Mouse (Mus musculus) hindbrain, embryonic 14.5 days (tissue): ENCODE results near the gene Tmem255a. TPM values are rescaled to one million over a fixed set of nuclear protein-coding genes. Genes with fewer than 3 reads are reported as not detected.
"Not testable (repeated sequence)": the region's sequence is repeated elsewhere in the genome, so short reads cannot be mapped to it uniquely, and the experiment has no call there.

Experiments used
- ATAC-seq: fragments of 200-750 bp; cut with Nextera tagmentation; 2 replicates; pipeline ENCODE4 v1.8.0; 2017; ENCODE audit warnings: moderate number of reproducible peaks, mild to moderate bottlenecking, moderate TSS enrichment, moderate library complexity; ENCODE audit not compliant: low FRiP score
- DNase-seq: peaks from one replicate; pipeline ENCODE4 v3.0.0-alpha.2; 2015; ENCODE audit warnings: low spot score
- H3K27ac ChIP-seq: fragments of 300-500 bp; sonication (generic); 2 replicates; pipeline ENCODE4 v1.5.1; 2014; ENCODE audit warnings: mild to moderate bottlenecking, moderate library complexity
- H3K27me3 ChIP-seq: fragments of 300-500 bp; sonication (generic); 2 replicates; pipeline ENCODE4 v1.6.1; 2014; ENCODE audit warnings: mild to moderate bottlenecking, low read length, mixed read lengths; ENCODE audit not compliant: control insufficient read depth, insufficient read depth
- H3K36me3 ChIP-seq: fragments of 300-500 bp; sonication (generic); replicated peaks from 2 replicates; pipeline ENCODE4 v1.6.1; 2014; ENCODE audit not compliant: control insufficient read depth, insufficient read depth
- H3K4me1 ChIP-seq: fragments of 300-500 bp; sonication (generic); replicated peaks from 2 replicates; pipeline ENCODE4 v1.6.1; 2014; ENCODE audit warnings: antibody characterized with exemption, low read length, mixed read lengths; ENCODE audit not compliant: control insufficient read depth, insufficient read depth
- H3K4me2 ChIP-seq: fragments of 300-500 bp; sonication (generic); replicated peaks from 2 replicates; pipeline ENCODE4 v1.6.1; 2014; ENCODE audit warnings: mild to moderate bottlenecking, moderate library complexity
- H3K4me3 ChIP-seq: fragments of 300-500 bp; sonication (generic); replicated peaks from 2 replicates; pipeline ENCODE4 v1.5.1; 2014; ENCODE audit warnings: mild to moderate bottlenecking, low read length
- H3K9ac ChIP-seq: fragments of 300-500 bp; sonication (generic); 2 replicates; pipeline ENCODE4 v1.6.1; 2014
- H3K9me3 ChIP-seq: fragments of 300-500 bp; sonication (generic); 2 replicates; pipeline ENCODE4 v1.6.1; 2016; ENCODE audit warnings: low read length; ENCODE audit not compliant: control insufficient read depth
- WGBS: fragments of 180-500 bp; shearing (Covaris S2); extraction: QIAGEN DNeasy Blood & Tissue Kit; methylation state at CpG from one replicate; pipeline ENCODE4 v1.1.7; 2014; 5-methylcytosine and 5-hydroxymethylcytosine counted together
- microRNA-seq: library from miRNA; unstranded; fragments of <30 nt; microRNA quantifications from one replicate; pipeline ENCODE4, GENCODE M21; 2016
- polyA plus RNA-seq: library from polyadenylated mRNA; unstranded; fragments of >200 nt; fragmentation: Nextera tagmentation; extraction: Ambion mirVana; gene quantifications from 2 replicates; pipeline ENCODE4 v1.2.1, GENCODE M21; 2014

The Tmem255a gene
- polyA plus RNA-seq, 1 experiment from 2014 or later, result 46.9 TPM

DNA sequence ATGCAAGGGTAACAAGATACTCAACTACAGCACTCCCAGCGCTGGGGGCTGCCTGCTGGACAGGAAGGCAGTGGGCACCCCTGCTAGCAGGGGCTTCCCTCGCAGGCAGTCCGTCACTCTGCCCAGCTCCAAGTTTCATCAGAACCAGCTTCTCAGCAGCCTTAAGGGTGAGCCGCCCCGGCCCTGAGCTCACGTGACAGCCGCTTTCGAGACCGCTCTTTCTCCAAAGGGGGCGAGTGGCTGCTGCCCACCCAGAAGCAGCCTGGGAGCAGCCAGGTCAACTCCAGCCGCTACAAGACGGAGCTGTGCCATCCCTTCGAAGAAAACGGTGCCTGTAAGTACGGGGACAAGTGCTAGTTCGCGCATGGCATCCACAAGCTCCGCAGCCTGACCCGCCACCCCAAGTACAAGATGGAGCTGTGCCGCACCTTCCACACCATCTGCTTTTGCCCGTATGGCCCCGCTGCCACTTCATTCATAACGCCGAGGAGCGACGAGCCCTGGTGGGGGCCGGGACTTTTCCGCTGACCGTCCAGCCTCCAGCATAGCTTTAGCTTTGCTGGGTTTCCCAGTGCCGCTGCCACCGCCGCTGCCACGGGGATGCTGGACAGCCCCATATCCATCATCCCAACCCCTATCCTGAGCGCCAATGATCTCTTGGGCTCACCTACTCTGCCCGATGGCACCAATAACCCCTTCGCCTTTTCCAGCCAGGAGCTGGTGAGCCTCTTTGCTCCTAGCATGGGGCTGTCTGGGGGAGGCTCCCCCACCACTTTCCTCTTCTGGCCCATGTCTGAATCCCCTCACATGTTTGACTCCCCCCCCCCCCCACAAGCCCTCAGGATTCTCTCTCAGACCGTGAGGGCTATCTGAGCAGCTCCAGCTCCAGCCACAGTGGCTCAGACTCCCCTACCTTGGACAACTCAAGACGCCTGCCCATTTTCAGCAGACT lies 71.3 kb downstream of the Tmem255a start:
- Histone ChIP-seq H3K4me1 (no peaks in the 10 kb centered on the region), H3K27me3 (no peaks in the 10 kb centered on the region), H3K9me3 (peaks cover 4% of the 10 kb centered on the region; the same call in 1 of the 2 replicates), H3K36me3 (no peaks in the 10 kb centered on the region), H3K4me3 (peak overlapping the region; percentile 38), H3K4me2 (peak overlapping the region; percentile 67), H3K27ac (no peak overlapping the region), H3K9ac (peak overlapping the region; percentile 40; the same call in 1 of the 2 replicates)
- DNase-seq (no peak), ATAC-seq (peak; percentile 70)
- 24% methylated on average over 38 of the region's 38 CpGs for WGBS

DNA sequence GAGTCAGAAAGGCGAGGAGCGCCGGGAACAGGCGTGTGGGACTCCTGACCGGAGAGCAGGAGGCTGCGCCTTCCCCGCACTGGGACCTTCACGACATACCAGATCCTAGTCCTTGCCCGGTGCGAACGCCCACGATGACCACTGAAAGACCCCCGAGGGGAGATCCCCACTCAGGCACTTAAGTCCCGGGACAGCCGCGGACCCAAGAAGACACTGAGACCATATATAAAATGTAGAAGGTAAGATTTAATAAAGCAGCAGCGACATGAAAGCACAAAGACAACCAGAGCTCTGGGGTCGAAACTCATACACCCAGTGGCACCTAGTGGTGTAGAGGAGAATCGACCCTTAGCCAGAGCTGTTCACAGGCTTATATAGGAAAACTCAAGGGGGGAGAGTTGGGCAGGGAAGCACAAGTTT lies 72.3 kb downstream of the Tmem255a start:
- H3K9ac ChIP-seq, result not testable (repeated sequence)
- DNase-seq, result peak; percentile 32

DNA sequence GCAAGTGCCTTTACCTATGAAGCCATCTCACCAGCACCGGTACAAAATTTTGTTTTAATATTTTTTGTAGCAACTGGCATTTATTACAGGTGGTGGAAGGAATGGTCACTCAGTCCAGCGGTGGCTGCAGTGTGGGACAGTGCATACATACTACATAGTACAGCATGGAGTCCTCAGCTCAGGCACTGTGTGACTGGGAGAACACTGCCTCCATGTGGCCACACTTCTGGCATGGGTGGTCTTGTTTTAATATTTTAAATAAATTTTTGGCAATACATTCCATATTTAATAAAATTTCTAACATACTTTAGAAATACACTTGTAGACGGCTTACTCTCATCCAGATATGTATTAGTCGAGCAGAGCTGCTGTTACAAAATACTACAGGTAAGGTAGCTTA lies 85.6 kb downstream of the Tmem255a start:
- H3K9ac ChIP-seq, result no peak overlapping the region
- no peaks in the 10 kb centered on the region for H3K36me3 ChIP-seq

More for the DNA sequence above, 72.3 kb downstream of the Tmem255a start:
- peak; percentile 84; the same call in 1 of the 2 replicates for ATAC-seq
- not testable (repeated sequence) for H3K4me1 ChIP-seq, H3K27me3 ChIP-seq, H3K36me3 ChIP-seq, H3K9me3 ChIP-seq, H3K27ac ChIP-seq
- H3K4me2 ChIP-seq, result peak overlapping the region; percentile 41
- WGBS, result 30% methylated on average over 19 of the region's 19 CpGs
- H3K4me3 ChIP-seq, result peak overlapping the region; percentile 28

DNA sequence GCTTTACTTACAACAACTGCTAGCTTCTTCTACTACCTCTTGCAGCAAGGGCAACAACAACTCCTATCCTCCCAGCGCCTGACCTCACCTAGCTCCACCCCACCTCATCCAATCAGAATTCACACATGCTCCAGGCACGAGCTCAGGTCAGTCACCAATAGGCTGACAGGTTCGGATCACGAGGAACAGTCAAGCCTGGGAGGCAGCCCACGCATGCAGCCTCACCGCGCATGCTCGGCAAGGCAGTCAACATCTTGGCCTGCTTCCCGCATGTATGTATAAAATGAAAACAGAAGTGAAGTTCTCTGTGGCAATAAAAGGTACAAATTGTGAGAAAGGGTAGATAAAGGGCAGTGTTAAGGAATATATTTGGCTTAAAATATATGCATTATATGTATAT lies 86.2 kb downstream of the Tmem255a start:
- Histone ChIP-seq H3K36me3 (no peaks in the 10 kb centered on the region), H3K9me3 (no peaks in the 10 kb centered on the region), H3K9ac (no peak overlapping the region), H3K4me3 (no peak overlapping the region), H3K27me3 (no peaks in the 10 kb centered on the region), H3K4me2 (no peak overlapping the region), H3K4me1 (no peaks in the 10 kb centered on the region), H3K27ac (no peak overlapping the region)
- no peak for DNase-seq
- no peak for ATAC-seq
- WGBS, result 74% methylated on average over 9 of the region's 9 CpGs

More for the DNA sequence above, 85.6 kb downstream of the Tmem255a start:
- no peaks in the 10 kb centered on the region for H3K27me3 ChIP-seq
- H3K27ac ChIP-seq, result no peak overlapping the region
- ATAC-seq, result no peak
- H3K9me3 ChIP-seq, result no peaks in the 10 kb centered on the region
- no peaks in the 10 kb centered on the region for H3K4me1 ChIP-seq
- WGBS, result 91% methylated on average over 4 of the region's 4 CpGs
- H3K4me2 ChIP-seq, result no peak overlapping the region
- DNase-seq, result no peak
- H3K4me3 ChIP-seq, result no peak overlapping the region

DNA sequence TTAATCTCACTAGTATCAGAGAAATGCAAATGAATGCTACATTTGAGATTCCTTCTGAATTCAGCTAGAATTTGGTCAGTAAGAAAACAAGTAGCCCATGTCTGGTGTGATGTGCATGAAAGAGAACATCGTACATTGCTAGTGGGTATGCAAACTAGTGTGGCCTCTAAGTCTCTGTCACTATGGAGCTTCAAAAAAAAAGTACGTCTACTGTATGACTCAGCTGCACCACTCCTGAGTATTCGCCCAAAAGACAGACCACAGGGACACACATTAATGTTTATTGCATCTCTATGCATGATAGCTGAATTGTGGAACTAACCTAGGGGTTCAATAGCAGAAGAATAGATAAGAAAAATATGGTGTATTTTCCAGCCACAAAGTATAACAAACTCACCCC lies 86.9 kb downstream of the Tmem255a start:
- H3K27me3 ChIP-seq, result no peaks in the 10 kb centered on the region
- H3K9ac ChIP-seq, result no peak overlapping the region
- no peaks in the 10 kb centered on the region for H3K4me1 ChIP-seq
- no peak overlapping the region for H3K4me3 ChIP-seq
- no peak overlapping the region for H3K27ac ChIP-seq
- no peak overlapping the region for H3K4me2 ChIP-seq
- 87% methylated on average over 3 of the region's 3 CpGs for WGBS
- no peaks in the 10 kb centered on the region for H3K36me3 ChIP-seq
- DNase-seq (no peak), ATAC-seq (no peak)
- no peaks in the 10 kb centered on the region for H3K9me3 ChIP-seq

DNA sequence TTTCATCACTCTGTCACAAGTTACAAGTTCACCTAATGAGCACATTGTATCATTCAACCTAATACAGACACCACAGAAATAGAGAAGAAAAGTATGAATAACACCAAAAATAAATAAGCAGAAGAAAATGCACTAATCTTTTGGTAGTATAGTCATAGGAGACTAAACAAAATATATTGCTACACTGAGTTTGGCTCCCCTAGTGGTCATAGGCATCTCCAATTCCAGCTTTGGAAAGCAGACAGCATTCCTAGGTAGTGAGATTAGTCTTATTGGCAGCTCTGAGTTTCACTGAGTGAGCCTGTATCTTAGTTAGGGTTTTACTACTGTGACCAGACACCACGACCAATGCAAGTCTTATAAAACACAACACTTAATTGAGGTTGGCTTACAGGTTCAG lies 93.1 kb downstream of the Tmem255a start:
- Histone ChIP-seq H3K4me1 (no peaks in the 10 kb centered on the region), H3K4me3 (no peak overlapping the region), H3K27me3 (no peaks in the 10 kb centered on the region), H3K9me3 (no peaks in the 10 kb centered on the region), H3K9ac (no peak overlapping the region), H3K4me2 (no peak overlapping the region), H3K27ac (no peak overlapping the region), H3K36me3 (no peaks in the 10 kb centered on the region)
- 74% methylated on average over 1 of the region's 1 CpGs for WGBS
- ATAC-seq (no peak), DNase-seq (no peak)

Small RNAs within 50 kb of the gene (microRNA-seq; reads per million reads assigned to microRNA genes)
- gene Mir3110, result 0.48 reads per million

Other genes starting within 250 kb of the Tmem255a start
- not detected in 2 replicates for gene Btg1-ps1, start 233.6 kb downstream of the Tmem255a start, polyA plus RNA-seq
- not detected in 2 replicates for gene Btg1-ps2, start 209.3 kb downstream of the Tmem255a start, polyA plus RNA-seq
- gene Rhox10, start 186.0 kb downstream of the Tmem255a start, polyA plus RNA-seq, result not detected in 2 replicates
- not detected in 2 replicates for gene Rhox11, start 167.3 kb downstream of the Tmem255a start, polyA plus RNA-seq
- not detected in 2 replicates for gene Rhox12, start 141.5 kb downstream of the Tmem255a start, polyA plus RNA-seq
- not detected in 2 replicates for gene Rhox13, start 131.2 kb downstream of the Tmem255a start, polyA plus RNA-seq
- gene Zbtb33, start 62.6 kb downstream of the Tmem255a start, polyA plus RNA-seq, result 6.6 and 7.7 TPM in 2 replicates
- gene Atp1b4, start 63.7 kb upstream of the Tmem255a start, polyA plus RNA-seq, result not detected in 2 replicates
- gene Lamp2, start 204.0 kb upstream of the Tmem255a start, polyA plus RNA-seq, result 85.4 and 88.3 TPM in 2 replicates